In genomic region chr1:72030763-72031405, GRCm38 (mm10) we compare ENCODE assay signal across 24 mouse cellular contexts.
DNase-seq lines count a peak whose midpoint lies in the region; ATAC-seq lines count a peak whose summit lies in the region.
"Had no signal": no experiment of that assay in that cellular context is flagged by ENCODE, and none has a peak within 500 bp of the region (broad histone marks: within the 10 kb centered on the region; RNA-seq: fewer than 3 reads in every experiment).

No protein-coding gene starts in this region.

- H3K36me3 ChIP-seq in kidney, embryonic 15.5 days, result no peaks in the 10 kb centered on the region
- H3K36me3 ChIP-seq in liver, embryonic 12.5 days, result no peaks in the 10 kb centered on the region
- H3K36me3 ChIP-seq: embryonic facial prominence, embryonic 12.5 days; embryonic facial prominence, embryonic 15.5 days; forebrain, embryonic 12.5 days; forebrain, embryonic 15.5 days; hindbrain, embryonic 12.5 days; hindbrain, embryonic 15.5 days had no signal

- no peaks in the 10 kb centered on the region for H3K9me3 ChIP-seq in kidney, embryonic 15.5 days (replicated peaks)
- no peaks in the 10 kb centered on the region for H3K9me3 ChIP-seq in liver, embryonic 12.5 days (replicated peaks)
- H3K9me3 ChIP-seq: embryonic facial prominence, embryonic 12.5 days; embryonic facial prominence, embryonic 15.5 days; forebrain, embryonic 12.5 days; forebrain, embryonic 15.5 days; hindbrain, embryonic 12.5 days; hindbrain, embryonic 15.5 days had no signal

- WGBS in kidney, embryonic 15.5 days, result 28% methylated on average over 8 of the region's 8 CpGs
- WGBS in liver, embryonic 12.5 days (ENCODE audit: insufficient replicate concordance), result 41% methylated on average over 8 of the region's 8 CpGs

- H3K4me3 ChIP-seq in kidney, embryonic 15.5 days (replicated peaks), result no peak overlapping the region
- no peak overlapping the region for H3K4me3 ChIP-seq in liver, embryonic 12.5 days
- H3K4me3 ChIP-seq: embryonic facial prominence, embryonic 12.5 days; embryonic facial prominence, embryonic 15.5 days; forebrain, embryonic 12.5 days; forebrain, embryonic 15.5 days; hindbrain, embryonic 12.5 days; hindbrain, embryonic 15.5 days had no signal

- 0 out of 2 replicates have a peak overlapping the region, but pooled peaks have one; percentile 1 for H3K4me2 ChIP-seq in kidney, embryonic 15.5 days
- H3K4me2 ChIP-seq in liver, embryonic 12.5 days, result no peak overlapping the region
- H3K4me2 ChIP-seq: embryonic facial prominence, embryonic 12.5 days; embryonic facial prominence, embryonic 15.5 days; forebrain, embryonic 12.5 days; forebrain, embryonic 15.5 days; heart, embryonic 11.5 days; hindbrain, embryonic 12.5 days; hindbrain, embryonic 15.5 days had no signal

- no peak overlapping the region for H3K9ac ChIP-seq in kidney, embryonic 15.5 days
- no peak overlapping the region for H3K9ac ChIP-seq in liver, embryonic 12.5 days
- H3K9ac ChIP-seq: embryonic facial prominence, embryonic 12.5 days; embryonic facial prominence, embryonic 15.5 days; forebrain, embryonic 12.5 days; forebrain, embryonic 15.5 days; hindbrain, embryonic 12.5 days; hindbrain, embryonic 15.5 days had no signal

- peak; percentile 84 for ATAC-seq in kidney, embryonic 15.5 days (replicated peaks; ENCODE audit: low FRiP score)
- no peak for ATAC-seq in liver, embryonic 12.5 days
- ATAC-seq in granulocyte monocyte progenitor cell, adult 5-6 weeks (replicated peaks; ENCODE audit: poor library complexity, severe bottlenecking), result peak; percentile 20; the same call in 1 of the 2 replicates
- ATAC-seq in megakaryocyte progenitor cell, adult 5-6 weeks (replicated peaks; ENCODE audit: poor library complexity), result peak; percentile 37
- ATAC-seq in erythroid progenitor cell, adult 5-6 weeks (replicated peaks; ENCODE audit: low FRiP score, poor library complexity, severe bottlenecking), result no peak
- ATAC-seq: CD4-positive, CD25-positive, alpha-beta regulatory T cell, adult 4 months; forebrain, embryonic 15.5 days had no signal

- no peaks in the 10 kb centered on the region for H3K27me3 ChIP-seq in kidney, embryonic 15.5 days
- no peaks in the 10 kb centered on the region for H3K27me3 ChIP-seq in liver, embryonic 12.5 days (replicated peaks)
- H3K27me3 ChIP-seq: embryonic facial prominence, embryonic 12.5 days; embryonic facial prominence, embryonic 15.5 days; forebrain, embryonic 12.5 days; forebrain, embryonic 15.5 days; hindbrain, embryonic 12.5 days; hindbrain, embryonic 15.5 days had no signal

- peaks cover 21% of the 10 kb centered on the region for H3K4me1 ChIP-seq in kidney, embryonic 15.5 days
- peaks cover 9% of the 10 kb centered on the region; the same call in 1 of the 2 replicates for H3K4me1 ChIP-seq in liver, embryonic 12.5 days
- H3K4me1 ChIP-seq: embryonic facial prominence, embryonic 12.5 days; embryonic facial prominence, embryonic 15.5 days; forebrain, embryonic 12.5 days; forebrain, embryonic 15.5 days; hindbrain, embryonic 12.5 days; hindbrain, embryonic 15.5 days had no signal

- 0 out of 2 replicates have a peak overlapping the region, but pooled peaks have one; percentile 45 for H3K27ac ChIP-seq in kidney, embryonic 15.5 days
- H3K27ac ChIP-seq in liver, embryonic 12.5 days, result no peak overlapping the region
- H3K27ac ChIP-seq: embryonic facial prominence, embryonic 12.5 days; embryonic facial prominence, embryonic 15.5 days; forebrain, embryonic 12.5 days; forebrain, embryonic 15.5 days; hindbrain, embryonic 12.5 days; hindbrain, embryonic 15.5 days had no signal

- no peak for DNase-seq in kidney, adult 18-20 months
- peak; percentile 24 for DNase-seq in liver
- DNase-seq in gastrocnemius, postnatal 10 days, result no peak
- DNase-seq: adrenal gland, adult 2 months; adrenal gland, postnatal 14 days; cerebellum, adult 11 months; cerebellum, adult 2 months; cerebellum, adult 9-11 months; cerebellum, postnatal 25 days; gastrocnemius, postnatal 36 days; heart, adult 11 months had no signal

Comparison
In these comparisons a context has a peak if more than half of its experiments do, and no peak if none do; other contexts are left out.
1. ATAC-seq: peak in kidney, embryonic 15.5 days (single experiment), granulocyte monocyte progenitor cell, adult 5-6 weeks (single experiment) and megakaryocyte progenitor cell, adult 5-6 weeks (single experiment); none in liver, embryonic 12.5 days (single experiment) and erythroid progenitor cell, adult 5-6 weeks (single experiment).